Mouse (Mus musculus) heart, embryonic 16.5 days (tissue): ENCODE data around the gene Phka2. TPM values are rescaled to one million over a fixed set of nuclear protein-coding genes. Genes with fewer than 3 reads are reported as not detected.

Experiments used
- ATAC-seq: fragments of 200-750 bp; cut with Nextera tagmentation; replicated peaks from 2 replicates; pipeline ENCODE4 v1.8.0; 2017; ENCODE audit warnings: moderate number of reproducible peaks; ENCODE audit not compliant: insufficient read depth, low FRiP score; ENCODE audit errors: extremely low read depth
- H3K27ac ChIP-seq: fragments of 300-500 bp; sonication (generic); 2 replicates; pipeline ENCODE4 v1.5.1; 2014; ENCODE audit warnings: mild to moderate bottlenecking, low read length, control low read depth, moderate library complexity
- H3K27me3 ChIP-seq: fragments of 300-500 bp; sonication (generic); 2 replicates; pipeline ENCODE4 v1.6.1; 2014; ENCODE audit warnings: low read length, mixed read lengths; ENCODE audit not compliant: control insufficient read depth, insufficient read depth
- H3K36me3 ChIP-seq: fragments of 300-500 bp; sonication (generic); 2 replicates; pipeline ENCODE4 v1.6.1; 2014; ENCODE audit not compliant: control insufficient read depth, insufficient read depth
- H3K4me1 ChIP-seq: fragments of 300-500 bp; sonication (generic); 2 replicates; pipeline ENCODE4 v1.6.1; 2014; ENCODE audit warnings: low read length, mixed read lengths; ENCODE audit not compliant: control insufficient read depth, insufficient read depth
- H3K4me2 ChIP-seq: fragments of 300-500 bp; sonication (generic); 2 replicates; pipeline ENCODE4 v1.6.1; 2014; ENCODE audit warnings: low read depth, mild to moderate bottlenecking, control low read depth, low read length
- H3K4me3 ChIP-seq: fragments of 300-500 bp; sonication (generic); 2 replicates; pipeline ENCODE4 v1.5.1; 2014; ENCODE audit warnings: mild to moderate bottlenecking, control low read depth, low read length
- H3K9ac ChIP-seq: fragments of 300-500 bp; sonication (generic); 2 replicates; pipeline ENCODE4 v1.6.1; 2014; ENCODE audit warnings: low read length, control low read depth
- H3K9me3 ChIP-seq: fragments of 300-500 bp; sonication (generic); replicated peaks from 2 replicates; pipeline ENCODE4 v1.6.1; 2016; ENCODE audit warnings: low read length; ENCODE audit not compliant: control insufficient read depth
- WGBS: fragments of 180-500 bp; shearing (Covaris S2); extraction: QIAGEN DNeasy Blood & Tissue Kit; methylation state at CpG from one replicate; pipeline ENCODE4 v1.1.7; 2014; 5-methylcytosine and 5-hydroxymethylcytosine counted together
- polyA plus RNA-seq: library from polyadenylated mRNA; unstranded; fragments of >200 nt; fragmentation: Nextera tagmentation; extraction: Ambion mirVana; gene quantifications from 2 replicates; pipeline ENCODE4 v1.2.1, GENCODE M21; 2015

Phka2 gene
- polyA plus RNA-seq, 1 experiment from 2014 or later: 20.0 TPM

GRCm38 (mm10) chrX:160609849-160610248 lies 107.9 kb downstream of the Phka2 start:
- 30% methylated on average over 3 of the region's 3 CpGs for WGBS
- H3K4me2 ChIP-seq: no peak overlapping the region
- H3K9ac ChIP-seq: no peak overlapping the region
- peaks cover 7% of the 10 kb centered on the region for H3K4me1 ChIP-seq
- no peaks in the 10 kb centered on the region for H3K9me3 ChIP-seq
- H3K27ac ChIP-seq: no peak overlapping the region
- no peaks in the 10 kb centered on the region for H3K27me3 ChIP-seq
- no peak for ATAC-seq
- H3K36me3 ChIP-seq: no peaks in the 10 kb centered on the region
- no peak overlapping the region for H3K4me3 ChIP-seq

GRCm38 (mm10) chrX:160610482-160610881 lies 108.5 kb downstream of the Phka2 start:
- Histone ChIP-seq H3K4me3 (no peak overlapping the region), H3K4me2 (no peak overlapping the region), H3K27ac (no peak overlapping the region), H3K36me3 (no peaks in the 10 kb centered on the region), H3K9ac (no peak overlapping the region), H3K4me1 (peaks cover 3% of the 10 kb centered on the region), H3K27me3 (no peaks in the 10 kb centered on the region), H3K9me3 (no peaks in the 10 kb centered on the region)
- ATAC-seq: no peak
- WGBS: 80% methylated on average over 2 of the region's 2 CpGs

- H3K9ac ChIP-seq: no peak overlapping the region
- H3K27ac ChIP-seq: no peak overlapping the region
- no peaks in the 10 kb centered on the region; the same call in 1 of the 2 replicates for H3K4me1 ChIP-seq
- H3K4me3 ChIP-seq: no peak overlapping the region
- ATAC-seq: no peak
- no peak overlapping the region for H3K4me2 ChIP-seq
- H3K27me3 ChIP-seq: no peaks in the 10 kb centered on the region
- H3K9me3 ChIP-seq: no peaks in the 10 kb centered on the region
- no peaks in the 10 kb centered on the region for H3K36me3 ChIP-seq
- 56% methylated on average over 4 of the region's 4 CpGs for WGBS
These were observed 109.1 kb downstream of the Phka2 start for GRCm38 (mm10) chrX:160610882-160611644.

Other genes starting within 250 kb of the Phka2 start
- gene Adgrg2, start 111.5 kb upstream of the Phka2 start, polyA plus RNA-seq: 0.99 and 1.8 TPM in 2 replicates
- 0.16 TPM in 1 of 2 replicates, not detected in the other for gene Ppef1, start 233.6 kb downstream of the Phka2 start, polyA plus RNA-seq